Mouse (Mus musculus) intestine, postnatal 0 days (tissue): ENCODE data around the gene Hdac9. TPM values are rescaled to one million over a fixed set of nuclear protein-coding genes. Genes with fewer than 3 reads are reported as not detected.

Experiments used
- ATAC-seq: fragments of 200-750 bp; cut with Nextera tagmentation; 2 replicates; pipeline ENCODE4 v1.8.0; 2017; ENCODE audit warnings: mild to moderate bottlenecking, moderate TSS enrichment, moderate library complexity
- H3K27ac ChIP-seq: fragments of 300-500 bp; sonication (generic); 2 replicates; pipeline ENCODE4 v1.5.1; 2014; ENCODE audit warnings: mild to moderate bottlenecking, low read depth, low read length, moderate library complexity
- H3K27me3 ChIP-seq: fragments of 300-500 bp; sonication (generic); replicated peaks from 2 replicates; pipeline ENCODE4 v1.6.1; 2014; ENCODE audit warnings: low read length, mixed read lengths; ENCODE audit not compliant: control insufficient read depth, insufficient read depth
- H3K36me3 ChIP-seq: fragments of 300-500 bp; sonication (generic); 2 replicates; pipeline ENCODE4 v1.6.1; 2014; ENCODE audit warnings: mild to moderate bottlenecking, moderate library complexity; ENCODE audit not compliant: control insufficient read depth, insufficient read depth
- H3K4me1 ChIP-seq: fragments of 300-500 bp; sonication (generic); replicated peaks from 2 replicates; pipeline ENCODE4 v1.6.1; 2014; ENCODE audit warnings: antibody characterized with exemption, low read length, mixed read lengths; ENCODE audit not compliant: control insufficient read depth, insufficient read depth
- H3K4me2 ChIP-seq: fragments of 300-500 bp; sonication (generic); replicated peaks from 2 replicates; pipeline ENCODE4 v1.6.1; 2014; ENCODE audit warnings: low read depth, mild to moderate bottlenecking, moderate library complexity
- H3K4me3 ChIP-seq: fragments of 300-500 bp; sonication (generic); 2 replicates; pipeline ENCODE4 v1.5.1; 2014; ENCODE audit warnings: low read depth, low read length
- H3K9ac ChIP-seq: fragments of 300-500 bp; sonication (generic); 2 replicates; pipeline ENCODE4 v1.6.1; 2014; ENCODE audit warnings: mild to moderate bottlenecking, low read depth, low read length
- H3K9me3 ChIP-seq: fragments of 300-500 bp; sonication (generic); 2 replicates; pipeline ENCODE4 v1.6.1; 2016; ENCODE audit warnings: mixed run types; ENCODE audit not compliant: control insufficient read depth
- CTCF ChIP-seq: sonication (generic); IDR thresholded peaks from 2 replicates; pipeline ENCODE4 v1.5.1; 2016; ENCODE audit warnings: low read depth, mild to moderate bottlenecking, control low read depth, antibody characterized with exemption, moderate library complexity
- WGBS: fragments of 180-500 bp; shearing (Covaris S2); extraction: QIAGEN DNeasy Blood & Tissue Kit; methylation state at CpG from one replicate; pipeline ENCODE4 v1.1.7; 2014; 5-methylcytosine and 5-hydroxymethylcytosine counted together
- polyA plus RNA-seq: library from polyadenylated mRNA; unstranded; fragments of >200 nt; fragmentation: Nextera tagmentation; extraction: Ambion mirVana; gene quantifications from 2 replicates; pipeline ENCODE4 v1.2.1, GENCODE M21; 2015

Gene Hdac9
- polyA plus RNA-seq, 1 experiment from 2014 or later: 1.4 TPM

DNA sequence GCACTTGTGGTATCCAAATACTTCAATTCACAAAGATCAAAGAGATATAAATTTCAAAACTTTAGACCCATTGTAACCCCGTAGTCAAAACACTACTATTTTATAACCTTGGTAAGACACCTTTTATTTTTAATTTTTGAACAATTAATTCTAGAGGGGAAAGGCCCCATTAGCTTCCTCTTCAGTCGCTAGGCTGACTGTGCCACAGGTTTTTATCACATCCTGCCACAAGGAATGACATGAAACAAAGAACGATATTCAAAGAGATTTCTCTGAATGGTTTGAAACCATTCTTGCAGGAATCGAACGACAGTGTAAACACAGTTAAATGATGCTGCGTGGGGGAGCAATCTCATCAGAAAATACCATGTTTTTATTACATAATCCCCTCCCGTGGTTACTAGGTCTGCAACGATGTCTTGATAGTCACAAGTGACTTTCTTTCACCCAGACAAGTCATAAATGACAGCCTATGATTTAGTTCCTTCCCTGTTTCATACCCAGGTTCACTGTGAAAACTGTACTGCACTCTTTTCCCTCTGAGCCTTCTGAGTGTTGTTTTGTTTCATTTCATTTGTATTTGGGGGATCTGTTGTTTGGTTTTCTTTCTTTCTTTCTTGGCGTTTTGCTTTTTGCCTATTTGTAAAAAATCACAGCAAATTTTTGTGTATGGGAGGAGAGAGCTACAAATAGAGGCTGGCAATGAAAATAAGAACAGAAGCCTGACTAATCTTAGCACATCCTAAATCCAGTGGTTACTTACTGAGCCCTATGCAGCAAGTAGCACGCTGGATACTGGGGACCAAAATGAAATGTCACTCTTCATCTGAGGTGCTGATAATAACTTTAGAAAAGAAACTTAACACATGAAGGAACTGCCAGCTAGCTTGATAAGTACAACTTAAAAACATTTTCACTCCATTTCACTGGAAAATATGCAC is 105.0 kb downstream of the Hdac9 start:
- no peaks in the 10 kb centered on the region for H3K27me3 ChIP-seq
- no peaks in the 10 kb centered on the region for H3K36me3 ChIP-seq
- 45% methylated on average over 10 of the region's 10 CpGs for WGBS
- no peak for ATAC-seq
- H3K4me3 ChIP-seq: no peak overlapping the region
- TF ChIP-seq CTCF: no peak
- H3K4me2 ChIP-seq: no peak overlapping the region
- H3K9me3 ChIP-seq: no peaks in the 10 kb centered on the region
- H3K27ac ChIP-seq: no peak overlapping the region
- no peak overlapping the region for H3K9ac ChIP-seq
- no peaks in the 10 kb centered on the region for H3K4me1 ChIP-seq

DNA sequence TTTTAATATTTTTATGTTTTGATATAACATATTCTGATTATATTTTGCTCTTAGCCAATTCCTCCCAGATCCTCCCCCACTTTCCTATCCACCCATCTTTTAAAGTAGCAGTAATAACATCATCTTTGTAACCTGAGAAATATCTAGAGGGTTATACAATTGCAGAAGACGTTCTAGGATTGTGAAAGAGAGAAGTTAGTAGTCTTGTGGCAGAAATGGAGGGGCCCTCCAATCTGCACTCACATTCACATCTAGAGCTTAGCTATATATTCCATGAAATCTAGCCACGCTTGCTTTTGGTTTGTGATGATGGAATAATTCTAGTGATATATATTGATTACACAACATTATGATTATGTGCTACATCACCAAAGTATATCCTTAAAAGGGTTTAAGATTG is 106.7 kb downstream of the Hdac9 start:
- no peak overlapping the region for H3K9ac ChIP-seq
- ATAC-seq: no peak
- no peaks in the 10 kb centered on the region for H3K36me3 ChIP-seq
- H3K4me2 ChIP-seq: no peak overlapping the region
- WGBS: 81% methylated on average over 2 of the region's 2 CpGs
- H3K4me3 ChIP-seq: no peak overlapping the region
- H3K27ac ChIP-seq: no peak overlapping the region
- H3K4me1 ChIP-seq: no peaks in the 10 kb centered on the region
- H3K9me3 ChIP-seq: no peaks in the 10 kb centered on the region
- no peaks in the 10 kb centered on the region for H3K27me3 ChIP-seq
- no peak for TF ChIP-seq CTCF

DNA sequence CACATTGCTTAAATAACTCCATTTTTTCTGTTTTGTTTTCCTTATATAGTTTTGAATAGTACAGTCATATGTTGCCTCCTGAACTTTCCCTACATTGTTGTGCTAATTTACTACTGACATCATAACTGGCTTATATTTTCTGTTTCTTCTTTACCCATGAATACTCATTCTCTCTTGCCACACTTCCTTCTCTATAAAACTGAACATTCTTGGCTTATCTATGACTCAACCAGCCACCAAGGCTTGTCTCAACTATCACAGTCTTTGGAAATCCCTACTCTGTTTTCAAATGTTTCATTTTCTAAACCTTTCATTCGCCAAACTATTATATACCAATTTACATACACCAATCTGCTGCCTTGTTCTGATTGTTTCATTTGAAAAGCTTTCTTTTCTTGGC is 108.7 kb downstream of the Hdac9 start:
- H3K4me1 ChIP-seq: no peaks in the 10 kb centered on the region
- no peak overlapping the region for H3K4me2 ChIP-seq
- H3K9me3 ChIP-seq: no peaks in the 10 kb centered on the region
- H3K36me3 ChIP-seq: no peaks in the 10 kb centered on the region
- no peak overlapping the region for H3K9ac ChIP-seq
- H3K4me3 ChIP-seq: no peak overlapping the region
- ATAC-seq: no peak
- WGBS: 87% methylated on average over 1 of the region's 1 CpGs
- no peak for TF ChIP-seq CTCF
- no peaks in the 10 kb centered on the region for H3K27me3 ChIP-seq
- H3K27ac ChIP-seq: no peak overlapping the region

DNA sequence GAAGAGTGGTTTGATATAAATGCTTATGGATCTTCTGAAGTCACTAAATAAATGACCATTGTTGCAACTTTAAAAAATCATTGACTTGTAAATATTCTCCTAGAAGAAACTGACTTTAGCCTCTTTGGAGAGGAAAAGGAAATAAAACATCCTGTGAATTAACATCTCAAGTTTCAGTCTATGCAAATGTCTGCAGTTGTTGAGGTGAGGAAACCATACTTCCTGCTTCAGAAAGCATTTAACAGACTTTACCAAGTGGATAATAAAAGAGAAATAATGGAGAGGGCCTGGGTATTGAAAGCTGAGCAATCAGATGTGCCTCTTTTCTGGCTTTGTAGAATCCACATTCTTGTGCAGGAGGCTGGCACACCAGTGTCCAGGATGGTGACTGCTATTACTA is 110.4 kb downstream of the Hdac9 start:
- Histone ChIP-seq H3K4me3 (no peak overlapping the region), H3K27me3 (no peaks in the 10 kb centered on the region), H3K36me3 (no peaks in the 10 kb centered on the region), H3K27ac (no peak overlapping the region), H3K4me1 (no peaks in the 10 kb centered on the region), H3K9ac (no peak overlapping the region), H3K4me2 (no peak overlapping the region), H3K9me3 (no peaks in the 10 kb centered on the region)
- no peak for ATAC-seq
- TF ChIP-seq CTCF: no peak

DNA sequence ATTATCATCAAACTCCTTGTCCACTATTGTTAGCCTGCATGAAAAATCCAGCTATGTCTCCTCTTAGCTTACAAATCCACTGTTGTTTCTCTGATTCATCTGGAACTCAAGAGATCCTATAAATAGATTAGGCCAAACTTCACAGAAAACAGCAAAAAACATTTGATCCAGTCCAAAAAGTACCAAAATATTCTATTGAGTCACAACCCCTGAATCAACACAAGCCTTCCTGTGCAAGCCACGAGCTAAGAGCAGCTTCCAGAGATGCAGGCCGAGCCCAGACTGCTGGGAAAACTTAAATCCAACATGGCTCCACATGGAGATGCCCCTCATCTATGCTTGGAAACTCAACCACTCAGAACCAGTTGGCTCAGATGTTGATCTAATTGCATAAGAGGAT is 113.2 kb downstream of the Hdac9 start:
- Histone ChIP-seq H3K4me1 (no peaks in the 10 kb centered on the region), H3K4me3 (no peak overlapping the region)
- WGBS: 73% methylated on average over 2 of the region's 2 CpGs

DNA sequence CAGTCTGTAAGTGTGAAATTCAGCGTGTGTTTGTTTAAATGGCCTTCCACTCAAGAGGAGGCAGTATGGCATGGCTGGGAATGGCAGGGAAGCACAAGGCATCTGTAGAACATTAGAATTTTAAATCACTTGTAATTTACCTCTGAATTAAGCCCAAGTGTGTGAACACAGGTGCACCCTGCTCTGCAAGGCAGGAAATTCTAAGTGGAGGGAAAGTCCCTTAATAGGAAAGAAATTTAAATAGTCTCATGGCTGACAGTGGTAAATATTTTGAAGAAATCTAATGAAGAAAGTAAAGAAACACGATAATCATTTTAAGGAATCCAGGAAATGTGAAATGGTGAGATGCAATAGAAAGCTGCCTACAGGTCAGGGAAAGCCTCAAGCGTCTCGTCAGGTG is 114.6 kb downstream of the Hdac9 start:
- WGBS: 81% methylated on average over 4 of the region's 4 CpGs
- Histone ChIP-seq H3K9me3 (no peaks in the 10 kb centered on the region), H3K36me3 (no peaks in the 10 kb centered on the region), H3K4me2 (no peak overlapping the region), H3K4me3 (no peak overlapping the region), H3K27ac (no peak overlapping the region), H3K9ac (no peak overlapping the region), H3K4me1 (no peaks in the 10 kb centered on the region), H3K27me3 (no peaks in the 10 kb centered on the region)
- ATAC-seq: no peak
- TF ChIP-seq CTCF: no peak

More for the DNA sequence above, 113.2 kb downstream of the Hdac9 start:
- Histone ChIP-seq H3K4me2 (no peak overlapping the region), H3K9ac (no peak overlapping the region), H3K36me3 (no peaks in the 10 kb centered on the region), H3K27ac (no peak overlapping the region), H3K27me3 (no peaks in the 10 kb centered on the region), H3K9me3 (no peaks in the 10 kb centered on the region)
- ATAC-seq: no peak
- no peak for TF ChIP-seq CTCF

DNA sequence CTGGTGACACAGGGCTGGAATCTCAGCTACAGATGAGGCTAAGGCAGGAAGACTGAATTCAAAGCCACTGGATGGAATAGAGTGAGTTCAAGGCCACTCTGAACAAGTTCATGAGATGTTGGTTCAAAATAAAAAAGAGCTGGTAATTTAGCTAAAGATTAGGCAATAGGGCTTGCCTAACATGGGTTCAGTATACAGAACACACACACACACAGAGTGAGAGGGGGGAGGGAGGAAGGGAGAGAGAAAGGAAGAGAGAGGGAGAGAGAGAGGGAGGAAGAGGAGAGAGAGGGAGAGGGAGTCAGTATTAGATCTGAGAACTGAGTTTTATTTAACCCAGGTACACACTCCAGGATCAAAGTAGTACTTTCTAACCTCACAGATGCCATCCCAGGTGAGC is 115.1 kb downstream of the Hdac9 start:
- no peak for ATAC-seq
- Histone ChIP-seq H3K4me1 (no peaks in the 10 kb centered on the region), H3K9ac (no peak overlapping the region), H3K9me3 (no peaks in the 10 kb centered on the region), H3K4me2 (no peak overlapping the region), H3K27me3 (no peaks in the 10 kb centered on the region), H3K27ac (no peak overlapping the region), H3K36me3 (no peaks in the 10 kb centered on the region), H3K4me3 (no peak overlapping the region)
- no peak for TF ChIP-seq CTCF
